Mouse (Mus musculus): ENCODE measurements around the gene Syce3. TPM values are rescaled to one million over a fixed set of nuclear protein-coding genes. Genes with fewer than 3 reads are reported as not detected.

The Syce3 gene
- polyA plus RNA-seq, 1 experiment from 2014 or later: not detected

DNA sequence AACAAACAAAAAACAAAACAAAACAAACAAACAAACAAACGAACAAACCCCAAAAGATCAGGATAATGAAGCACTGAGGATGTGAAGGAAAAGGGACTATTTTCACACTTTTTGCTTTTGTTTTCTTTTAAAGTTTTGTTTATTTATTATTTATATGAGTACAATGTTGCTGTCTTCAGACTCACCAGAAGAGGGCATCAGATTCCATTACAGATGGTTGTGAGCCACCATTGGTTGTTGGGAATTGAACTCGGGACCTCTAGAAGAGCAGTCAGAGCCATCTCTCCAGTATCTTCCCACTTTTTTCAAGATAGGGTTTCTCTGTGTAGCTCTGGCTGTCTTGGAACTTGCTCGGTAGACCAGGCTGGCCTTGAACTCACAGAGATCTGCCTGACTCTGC lies 67.0 kb downstream of the Syce3 start:
- no peaks in the 10 kb centered on the region for H3K36me3 ChIP-seq (ENCODE audit: inconsistent target)
- 62% methylated on average over 3 of the region's 3 CpGs for WGBS (ENCODE audit: missing documents)
- H3K4me3 ChIP-seq (ENCODE audit: inconsistent target): no peak overlapping the region
- no peak overlapping the region for H3K27ac ChIP-seq
- no peaks in the 10 kb centered on the region for H3K79me2 ChIP-seq (ENCODE audit: inconsistent target)

DNA sequence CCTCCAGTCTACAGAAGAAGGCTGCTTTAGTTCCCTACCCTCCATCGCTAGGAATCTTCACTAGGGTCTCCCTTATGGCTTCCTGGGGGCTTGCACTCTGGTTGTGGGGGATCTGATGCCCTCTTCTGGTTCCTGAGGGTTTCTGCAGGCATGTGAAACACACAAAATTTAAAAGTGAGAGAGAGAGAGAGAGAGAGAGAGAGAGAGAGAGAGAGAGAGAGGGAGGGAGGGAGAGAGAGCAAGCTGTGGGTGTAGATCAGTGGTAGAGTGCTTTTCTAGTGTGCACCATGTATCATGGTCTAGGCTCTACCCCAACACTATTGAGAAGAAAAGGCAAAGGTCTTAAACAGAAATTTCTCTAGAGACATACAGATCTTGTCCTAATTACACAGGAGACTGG lies 68.6 kb downstream of the Syce3 start:
- Histone ChIP-seq H3K4me3 (ENCODE audit: inconsistent target) (no peak overlapping the region), H3K36me3 (ENCODE audit: inconsistent target) (no peaks in the 10 kb centered on the region), H3K27ac (no peak overlapping the region), H3K79me2 (ENCODE audit: inconsistent target) (no peaks in the 10 kb centered on the region)
- WGBS (ENCODE audit: missing documents): 89% methylated on average over 1 of the region's 1 CpGs

Other genes with a start within 250 kb of the Syce3 start
- gene Plxnb2, start 229.7 kb downstream of the Syce3 start, polyA plus RNA-seq (2018): 226 to 333 TPM (median 246 TPM) in 3 replicates
- 0.80 to 2.0 TPM (median 1.1 TPM) in 3 replicates for gene Dennd6b, start 214.0 kb downstream of the Syce3 start, polyA plus RNA-seq (2018)
- 15.7 to 23.8 TPM (median 17.1 TPM) in 3 replicates for gene Ppp6r2, start 198.9 kb downstream of the Syce3 start, polyA plus RNA-seq (2018)
- 25.5 to 41.4 TPM (median 33.6 TPM) in 3 replicates for gene Sbf1, start 95.2 kb downstream of the Syce3 start, polyA plus RNA-seq (2018)
- not detected in 3 replicates for gene Adm2, start 87.8 kb downstream of the Syce3 start, polyA plus RNA-seq (2018)
- not detected in 3 replicates for gene Miox, start 76.1 kb downstream of the Syce3 start, polyA plus RNA-seq (2018)
- gene Lmf2, start 54.8 kb downstream of the Syce3 start, polyA plus RNA-seq (2018): 19.8 to 30.4 TPM (median 23.9 TPM) in 3 replicates
- 37.1 to 52.3 TPM (median 40.4 TPM) in 3 replicates for gene Ncaph2, start 54.8 kb downstream of the Syce3 start, polyA plus RNA-seq (2018)
- gene Sco2, start 36.7 kb downstream of the Syce3 start, polyA plus RNA-seq (2018): 8.7 to 28.2 TPM (median 22.9 TPM) in 3 replicates
- gene Tymp, start 33.5 kb downstream of the Syce3 start, polyA plus RNA-seq (2018): 0.43 to 1.6 TPM (median 0.93 TPM) in 3 replicates
- gene Odf3b, start 31.2 kb downstream of the Syce3 start, polyA plus RNA-seq (2018): not detected in 3 replicates
- not detected in 3 replicates for gene Klhdc7b, start 25.6 kb downstream of the Syce3 start, polyA plus RNA-seq (2018)
- gene Cpt1b, start 15.4 kb upstream of the Syce3 start, polyA plus RNA-seq (2018): 0.24 to 0.79 TPM in 2 of 3 replicates, not detected in the other
- 0.40 to 0.83 TPM (median 0.54 TPM) in 3 replicates for gene C730034F03Rik, start 19.1 kb upstream of the Syce3 start, polyA plus RNA-seq (2018)
- 0.07 to 0.42 TPM in 2 of 3 replicates, not detected in the other for gene Gm44502, start 19.2 kb upstream of the Syce3 start, polyA plus RNA-seq (2018)
- gene Chkb, start 19.4 kb upstream of the Syce3 start, polyA plus RNA-seq (2018): 26.6 to 54.6 TPM (median 36.7 TPM) in 3 replicates
- not detected in 3 replicates for gene Mapk8ip2, start 43.4 kb upstream of the Syce3 start, polyA plus RNA-seq (2018)
- gene Arsa, start 66.9 kb upstream of the Syce3 start, polyA plus RNA-seq (2018): 18.4 to 33.2 TPM (median 20.7 TPM) in 3 replicates
- not detected in 3 replicates for gene Shank3, start 89.1 kb upstream of the Syce3 start, polyA plus RNA-seq (2018)
- gene Acr, start 157.8 kb upstream of the Syce3 start, polyA plus RNA-seq (2018): not detected in 3 replicates
- 4.3 to 7.5 TPM (median 6.2 TPM) in 3 replicates for gene Rabl2, start 181.4 kb upstream of the Syce3 start, polyA plus RNA-seq (2018)

Measured in macrophage (primary cell).